Mouse (Mus musculus): ENCODE results near the gene Gm20388.

The Gm20388 gene

DNA sequence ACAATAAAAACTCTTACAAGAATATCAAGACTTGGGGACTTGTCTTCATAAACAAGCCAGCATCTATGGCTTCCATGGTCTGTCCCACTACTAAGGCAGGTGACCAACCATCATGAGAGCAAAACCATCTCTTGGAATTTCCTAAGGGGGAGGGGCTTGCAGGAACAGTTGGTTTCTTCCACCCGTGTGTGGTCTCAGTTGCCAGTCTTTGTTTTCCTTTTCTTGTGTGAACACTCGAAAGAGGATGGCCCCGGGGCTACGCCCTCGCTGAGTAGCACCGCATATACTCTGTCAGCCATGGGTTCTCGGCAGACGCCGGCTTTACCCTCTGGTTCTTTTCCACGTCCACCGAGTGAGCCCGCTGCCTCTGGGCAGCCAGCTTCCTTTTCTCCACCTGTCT, 3931.4 kb downstream of the Gm20388 start:
- DNase-seq (ENCODE audit: low read depth, low spot score) = no peak

DNA sequence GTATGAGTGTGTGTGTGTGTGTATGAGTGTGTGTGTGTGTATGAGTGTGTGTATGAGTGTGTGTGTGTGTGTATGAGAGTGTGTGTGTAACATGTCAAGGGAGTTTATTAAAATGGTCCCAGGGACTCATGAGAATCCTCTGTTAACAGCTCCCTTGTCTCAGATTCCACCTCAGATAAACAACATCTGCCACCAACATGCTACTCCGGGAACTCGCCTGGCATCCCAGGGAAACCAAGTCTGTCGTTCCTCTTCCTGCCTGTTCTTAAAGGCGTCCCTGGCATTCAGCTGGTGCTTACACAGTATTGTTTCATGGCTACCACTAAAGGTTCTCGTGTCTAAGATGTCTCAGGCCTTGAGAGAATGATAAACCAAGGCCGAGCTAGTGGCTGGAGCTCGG, 3933.7 kb downstream of the Gm20388 start:
- DNase-seq (ENCODE audit: low read depth, low spot score) = peak; percentile 54

DNA sequence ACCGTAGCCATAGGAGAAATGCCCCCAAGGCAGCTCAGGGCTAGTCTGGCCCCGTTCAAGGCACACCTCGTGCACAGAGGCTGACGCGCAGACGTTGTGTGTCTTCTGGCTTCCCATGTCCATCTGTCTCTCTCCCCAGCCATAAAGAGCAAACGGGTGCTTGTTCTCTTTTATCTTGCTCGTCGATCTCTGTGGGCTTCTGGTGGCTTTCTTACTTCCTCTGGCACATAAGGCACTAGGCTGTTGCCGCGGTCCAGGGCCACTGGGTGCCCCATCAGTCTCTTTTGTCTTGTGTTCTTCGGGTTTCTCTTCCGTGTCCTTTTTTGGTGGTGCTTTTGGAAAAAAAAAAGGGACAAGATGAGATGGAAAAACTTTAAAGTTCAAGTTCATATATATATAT, 3934.5 kb downstream of the Gm20388 start:
- no peak for DNase-seq (ENCODE audit: low read depth, low spot score)

DNA sequence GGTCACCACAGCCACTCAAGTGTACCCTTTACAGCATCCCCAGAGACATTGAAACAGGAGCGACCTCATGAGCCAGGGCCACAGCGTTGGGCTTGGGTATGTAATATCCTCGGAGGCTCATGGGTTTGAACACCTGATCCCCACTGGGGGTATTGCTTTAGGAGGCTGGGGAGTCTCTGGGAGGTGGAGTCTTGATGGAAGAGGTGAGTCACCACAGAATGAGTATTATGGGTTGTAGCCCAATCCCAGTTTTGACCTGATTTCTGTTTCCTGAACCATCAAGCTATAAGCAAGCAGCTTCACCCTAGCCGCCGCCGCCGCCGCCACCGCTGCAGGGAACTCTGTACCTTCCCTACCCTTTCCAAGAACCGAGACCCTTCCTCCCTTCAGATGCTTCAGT, 3935.3 kb downstream of the Gm20388 start:
- peak; percentile 75 for DNase-seq (ENCODE audit: low read depth, low spot score)

DNA sequence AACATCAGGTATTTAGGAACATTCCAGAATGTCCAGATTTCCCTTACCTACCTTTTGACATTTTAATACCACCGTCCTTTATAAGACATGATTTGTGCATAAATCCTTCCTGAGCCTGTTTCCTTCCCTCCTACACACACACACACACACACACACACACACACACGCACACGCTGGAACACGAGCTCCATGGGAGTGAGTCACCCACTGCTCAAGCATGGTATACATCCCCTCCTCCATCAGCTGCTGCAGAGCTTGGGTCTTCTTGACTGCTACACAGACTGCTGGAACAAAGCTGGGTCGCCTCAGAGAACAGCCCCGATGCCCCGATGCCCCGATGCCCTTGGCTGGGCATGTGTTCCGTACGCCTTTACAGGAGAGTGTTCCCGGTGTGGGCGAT, 3935.9 kb downstream of the Gm20388 start:
- peak; percentile 93 for DNase-seq (ENCODE audit: low read depth, low spot score)

DNA sequence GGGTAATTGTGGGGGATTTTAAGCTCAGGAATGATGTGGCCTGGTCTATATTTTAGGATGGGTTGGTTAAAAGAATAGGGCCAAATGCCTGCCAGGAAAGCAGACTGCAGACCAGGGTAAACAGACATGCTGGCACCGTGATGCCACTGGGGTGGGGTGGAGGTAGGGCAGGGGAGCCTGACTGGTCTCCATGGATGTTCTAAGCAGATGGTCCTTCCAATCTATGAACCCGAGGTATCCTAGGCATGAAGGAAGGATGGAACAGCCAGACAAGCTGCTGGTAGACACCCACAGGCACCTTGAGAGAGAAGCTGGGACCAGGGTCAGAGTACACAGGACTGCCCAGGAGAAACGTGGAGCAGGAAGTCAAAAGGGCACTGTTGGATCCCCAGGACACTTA, 3936.9 kb downstream of the Gm20388 start:
- peak; percentile 80 for DNase-seq (ENCODE audit: low read depth, low spot score)

DNA sequence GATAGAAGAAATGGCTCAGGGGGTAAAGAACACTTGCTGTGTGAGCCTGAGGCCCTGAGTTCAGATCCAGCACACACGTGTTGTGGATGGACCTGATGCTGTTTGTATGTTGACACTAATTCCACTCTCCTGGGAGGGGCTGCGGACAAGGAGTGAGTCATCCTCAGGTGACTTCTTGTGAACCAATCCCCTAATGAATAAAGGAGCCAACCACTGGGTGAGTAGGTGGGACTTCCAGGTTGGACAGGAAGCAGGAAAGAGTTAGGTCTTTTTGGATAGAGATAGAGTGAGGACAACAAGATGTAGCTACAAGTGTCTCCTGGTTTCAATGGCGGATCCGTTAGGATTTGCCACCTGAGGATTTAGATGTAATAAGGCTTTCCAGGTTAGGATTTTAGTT, 3938.7 kb downstream of the Gm20388 start:
- DNase-seq (ENCODE audit: low read depth, low spot score) = no peak

DNA sequence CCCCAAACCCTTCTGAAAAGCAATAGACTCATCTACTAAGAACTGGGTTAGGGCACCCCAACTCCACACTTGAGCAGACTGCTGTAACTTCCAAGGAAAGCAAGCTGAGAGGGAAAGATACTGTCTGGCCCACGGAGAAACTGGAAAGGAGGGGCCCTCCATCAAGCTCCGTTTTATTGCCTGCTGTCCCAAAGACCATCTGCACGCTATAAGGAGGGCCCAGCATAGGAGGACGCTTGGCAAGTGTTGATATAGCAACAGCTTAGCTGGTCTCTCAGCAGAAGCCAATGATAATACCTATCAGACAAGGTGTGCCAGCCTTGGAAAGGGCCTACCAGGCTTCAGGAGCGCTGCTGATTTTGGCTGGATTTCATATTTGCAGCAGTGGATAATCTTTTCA, 3940.9 kb downstream of the Gm20388 start:
- peak; percentile 72 for DNase-seq (ENCODE audit: low read depth, low spot score)

DNA sequence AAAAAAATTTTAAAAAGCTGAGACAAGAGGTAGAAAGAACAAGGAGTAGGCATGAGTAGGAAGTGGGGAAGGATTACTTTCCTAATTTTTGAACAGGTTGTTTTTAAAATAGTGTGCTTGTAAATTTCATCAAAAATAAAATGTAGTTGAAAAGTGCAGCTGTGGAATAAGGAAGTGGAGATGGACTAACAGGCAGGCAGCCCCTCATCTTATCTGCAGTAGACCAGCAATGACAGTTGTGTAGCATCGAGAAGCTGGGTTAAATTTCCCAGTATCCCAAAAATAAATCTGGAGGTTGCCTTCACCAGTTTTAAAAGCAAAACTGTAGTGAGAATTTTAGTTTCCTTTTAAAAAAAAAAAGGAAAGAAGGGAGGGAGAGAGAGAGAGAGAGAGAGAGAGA, 3943.6 kb downstream of the Gm20388 start:
- DNase-seq (ENCODE audit: low read depth, low spot score) = no peak

DNA sequence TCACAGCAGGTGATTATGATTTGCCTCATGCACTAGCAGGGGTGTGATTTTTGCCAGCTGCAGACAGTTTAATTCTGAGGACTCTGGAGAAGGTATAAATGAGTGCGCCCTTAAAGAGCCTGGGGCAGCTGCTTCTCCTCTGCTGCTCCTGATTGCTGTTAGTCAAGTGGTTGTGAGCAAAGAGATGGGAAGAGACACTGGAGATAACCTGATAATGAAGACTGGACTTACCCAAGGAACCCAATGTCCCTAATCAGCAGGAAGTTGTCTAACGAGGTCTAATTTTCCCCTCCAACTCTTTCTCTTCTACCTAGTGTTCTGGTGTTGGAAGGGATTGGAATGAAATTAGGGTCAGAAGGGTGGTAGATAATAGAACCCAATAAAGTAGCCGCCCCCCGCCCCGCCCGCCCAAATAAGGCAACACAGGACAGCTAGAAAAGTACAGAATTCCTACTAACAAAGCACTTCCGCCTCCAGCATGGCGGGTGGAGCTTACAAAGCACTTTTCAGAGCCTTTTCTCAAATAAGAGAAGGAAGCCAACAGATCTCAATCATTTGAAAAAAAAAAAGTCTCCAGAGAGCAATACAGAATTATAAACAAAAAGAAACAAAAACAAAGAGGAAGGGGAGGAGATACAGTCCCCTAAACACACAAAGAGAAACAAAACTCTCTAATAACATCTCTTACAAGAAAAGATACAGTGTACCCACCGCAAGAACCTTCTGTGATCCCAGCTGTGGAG, 3944.3 kb downstream of the Gm20388 start:
- no peak for DNase-seq (ENCODE audit: low read depth, low spot score)

DNA sequence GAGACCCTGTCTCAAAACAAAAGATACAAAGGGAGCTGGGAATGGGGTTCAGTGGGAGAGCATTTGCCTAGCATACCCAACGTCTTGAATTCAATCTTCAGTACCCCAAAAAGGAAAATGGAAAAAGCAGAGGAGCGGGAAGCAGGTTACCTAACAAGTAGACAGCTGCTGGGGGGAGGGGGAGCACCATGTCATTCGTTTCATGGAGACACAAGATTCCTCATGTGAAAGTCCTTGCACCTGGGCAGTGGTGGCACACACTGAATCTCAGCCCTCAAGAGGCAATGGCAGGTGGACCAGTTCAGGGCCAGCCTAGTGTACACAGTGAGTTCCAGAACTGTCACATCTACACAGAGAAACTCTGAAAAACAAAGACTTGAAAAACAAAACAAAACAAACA, 3946.7 kb downstream of the Gm20388 start:
- DNase-seq (ENCODE audit: low read depth, low spot score) = peak; percentile 62

DNA sequence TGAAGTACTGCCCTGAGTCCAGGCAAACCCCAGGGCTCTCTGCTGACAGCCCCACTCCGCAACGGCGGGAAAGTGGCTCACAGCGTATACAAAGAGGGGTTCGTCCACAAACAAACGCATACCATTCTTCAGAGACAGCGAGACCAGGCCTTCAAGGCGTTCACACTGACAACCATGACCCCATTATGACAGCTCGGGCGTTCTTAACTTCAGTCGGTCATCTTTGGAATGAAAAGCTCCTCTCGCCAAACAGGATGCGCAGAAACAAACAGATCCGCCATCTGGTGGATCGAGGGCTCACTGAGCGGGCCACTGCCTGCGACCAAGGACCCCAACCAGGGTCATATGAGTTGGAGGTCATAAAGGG, 3947.9 kb downstream of the Gm20388 start:
- peak; percentile 68 for DNase-seq (ENCODE audit: low read depth, low spot score)

DNA sequence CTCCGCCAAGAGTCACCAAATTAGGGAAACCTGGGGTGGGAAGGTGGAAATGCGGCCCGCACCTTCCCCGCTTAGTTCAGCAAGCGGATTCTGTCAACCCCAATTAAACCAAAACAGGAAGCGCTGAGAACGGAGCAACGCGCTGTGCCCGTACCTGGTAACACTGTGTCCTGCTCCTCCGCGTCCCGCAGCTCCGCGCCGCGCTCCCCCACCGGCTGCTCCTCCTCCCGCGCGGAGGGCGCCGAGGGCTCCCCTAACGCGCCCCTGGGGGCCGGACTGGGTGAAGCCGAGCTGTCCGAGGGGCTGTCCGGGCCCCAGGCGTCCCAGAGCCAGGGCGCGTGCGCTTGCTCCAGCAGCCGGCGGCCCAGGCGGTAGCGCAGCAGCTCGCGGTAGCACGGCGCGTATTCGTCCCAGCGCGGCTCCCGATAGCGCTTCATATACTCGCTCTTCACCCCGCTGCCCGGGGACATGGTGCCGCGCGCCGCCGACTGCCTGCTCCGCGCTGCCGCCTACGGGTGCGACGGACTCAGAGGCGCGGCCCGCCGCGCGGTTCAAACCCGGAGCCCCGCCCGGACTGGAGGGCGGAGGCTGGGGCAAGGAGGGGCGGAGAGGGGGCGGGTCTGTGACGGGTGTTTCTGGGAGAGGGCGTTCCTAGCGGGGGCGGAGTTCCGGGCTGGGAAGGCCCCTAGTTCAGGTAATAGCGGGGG, 3948.5 kb downstream of the Gm20388 start:
- DNase-seq (ENCODE audit: low read depth, low spot score) = peak; percentile 98

DNA sequence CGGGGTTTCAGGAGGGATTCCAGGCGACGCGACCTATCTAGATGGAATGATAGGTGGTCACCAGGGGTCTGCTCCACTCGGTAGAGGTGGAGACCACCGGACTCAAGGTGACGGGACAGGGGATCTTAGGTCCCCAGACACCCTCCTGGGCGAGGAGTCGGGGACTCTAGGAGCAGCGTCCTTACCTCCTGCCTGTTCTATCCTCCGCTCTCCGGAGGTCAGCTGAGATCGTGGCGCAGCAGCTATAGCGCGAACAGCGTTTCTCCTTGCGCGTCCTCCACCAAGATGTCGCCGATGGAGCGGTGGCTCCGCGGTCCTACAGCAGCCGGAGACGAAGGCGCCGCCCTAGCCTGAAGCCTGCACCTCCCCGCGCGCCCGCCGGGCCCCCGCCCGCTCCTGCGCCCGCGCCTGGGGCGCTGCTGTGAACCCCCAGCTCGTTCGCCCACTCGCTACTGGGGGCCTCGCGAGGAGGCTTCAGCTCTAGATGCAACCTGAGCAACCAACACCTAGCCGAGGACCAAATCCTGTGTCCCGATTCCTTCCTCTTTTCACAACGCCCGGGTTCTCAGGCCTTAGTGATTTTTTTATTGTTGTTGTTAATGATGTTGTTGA, 3949.1 kb downstream of the Gm20388 start, which contains the start of gene Ccsap:
Ccsap (minus strand) TSS at position 562 of the 612 bp plus-strand sequence.
- DNase-seq (ENCODE audit: low read depth, low spot score) = peak; percentile 83

DNA sequence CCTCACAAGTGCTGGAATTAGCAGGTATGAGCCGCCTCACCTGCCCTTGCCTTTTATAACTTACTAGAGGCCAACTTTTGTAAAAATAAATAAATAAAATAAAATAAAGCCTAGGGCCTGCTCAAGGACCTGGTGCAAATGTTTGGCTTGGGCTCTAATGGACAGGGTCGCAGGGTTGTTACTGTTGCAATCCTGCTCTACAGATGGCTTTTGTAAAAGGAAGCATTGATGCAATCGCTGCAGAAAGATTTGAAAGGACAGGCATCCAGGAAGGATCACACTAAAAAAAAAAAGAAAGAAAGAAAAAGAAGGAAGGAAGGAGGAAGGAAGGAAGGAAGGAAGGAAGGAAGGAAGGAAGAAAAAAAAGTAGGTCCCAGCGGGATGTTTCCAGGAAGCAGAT, 3949.7 kb downstream of the Gm20388 start:
- no peak for DNase-seq (ENCODE audit: low read depth, low spot score)

DNA sequence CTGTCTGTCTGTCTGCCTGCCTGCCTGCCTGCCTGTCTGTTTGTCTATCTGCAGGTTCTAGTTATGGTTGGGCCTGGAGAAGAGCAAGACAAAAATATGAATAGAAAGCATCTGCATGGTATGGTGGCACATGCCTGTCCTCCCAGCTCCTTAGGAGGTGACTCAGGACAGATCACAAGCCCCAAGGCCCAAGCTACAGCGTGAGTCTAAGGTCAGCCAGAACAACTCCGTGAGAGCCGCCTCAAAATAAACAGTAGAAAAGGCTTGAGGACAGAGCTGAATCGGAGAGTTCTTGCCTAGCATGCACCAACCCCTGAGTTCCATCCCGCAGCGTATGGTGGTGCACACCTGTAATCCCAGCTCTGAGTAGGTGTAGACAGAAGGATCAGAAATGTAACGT, 3955.1 kb downstream of the Gm20388 start:
- no peak for DNase-seq (ENCODE audit: low read depth, low spot score)

DNA sequence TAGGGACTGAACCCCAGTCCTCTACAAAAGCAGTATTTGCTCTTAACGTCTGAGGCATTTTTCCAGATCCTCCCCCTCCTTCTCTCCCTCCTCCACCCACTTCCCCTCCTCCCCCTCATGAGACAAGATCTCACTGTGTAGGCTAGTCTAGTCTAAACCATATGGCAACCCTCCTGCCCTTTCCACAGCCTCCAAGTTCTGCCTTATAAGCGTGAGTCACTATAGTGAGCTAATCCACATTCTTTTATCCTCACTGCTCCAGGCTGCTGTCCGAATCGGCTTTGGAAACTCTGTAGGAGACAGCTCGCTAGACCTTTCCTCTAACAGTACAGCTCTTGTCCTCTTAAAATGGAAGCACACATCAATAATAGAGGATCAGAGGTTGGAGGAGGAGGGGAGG, 3956.3 kb downstream of the Gm20388 start:
- DNase-seq (ENCODE audit: low read depth, low spot score) = peak; percentile 84

DNA sequence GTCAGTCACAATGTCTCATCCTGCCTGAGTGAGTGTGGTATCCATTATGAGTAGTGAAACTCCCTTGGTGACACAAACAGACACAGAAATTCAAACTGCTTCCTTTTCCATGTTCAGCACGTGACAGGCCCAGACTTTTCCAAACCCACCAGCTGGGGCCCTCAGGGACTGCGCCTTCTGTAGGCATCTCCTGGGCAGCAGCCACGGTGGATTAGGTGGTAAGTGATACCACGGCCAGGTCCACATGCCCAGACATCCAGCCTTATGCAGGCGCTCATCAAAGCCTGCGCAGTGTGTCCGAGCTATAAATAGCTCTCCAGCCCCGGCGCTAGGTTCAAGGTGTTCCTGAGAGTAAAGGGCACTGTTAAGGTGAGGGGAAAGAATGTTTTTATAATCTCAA, 3961.4 kb downstream of the Gm20388 start:
- no peak for DNase-seq (ENCODE audit: low read depth, low spot score)

DNA sequence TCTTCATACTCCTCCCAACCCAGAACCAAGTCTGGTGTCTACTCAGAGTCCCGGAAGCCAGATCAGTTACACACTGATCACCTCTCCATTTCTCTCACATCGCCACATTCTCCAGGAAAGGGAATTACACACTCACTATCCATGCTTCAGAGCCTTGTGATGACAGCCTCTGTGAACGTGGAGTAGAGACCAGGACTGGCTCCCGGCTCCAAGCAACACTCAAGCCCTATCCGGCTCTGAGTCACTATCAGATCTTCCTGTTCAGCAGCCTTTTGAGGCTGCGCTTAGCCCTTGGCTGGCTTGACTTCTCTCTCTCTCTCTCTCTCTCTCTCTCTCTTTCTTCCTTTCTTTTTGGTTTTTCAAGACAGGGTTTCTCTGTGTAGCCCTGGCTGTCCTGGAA, 3962.7 kb downstream of the Gm20388 start:
- peak; percentile 41 for DNase-seq (ENCODE audit: low read depth, low spot score)

DNA sequence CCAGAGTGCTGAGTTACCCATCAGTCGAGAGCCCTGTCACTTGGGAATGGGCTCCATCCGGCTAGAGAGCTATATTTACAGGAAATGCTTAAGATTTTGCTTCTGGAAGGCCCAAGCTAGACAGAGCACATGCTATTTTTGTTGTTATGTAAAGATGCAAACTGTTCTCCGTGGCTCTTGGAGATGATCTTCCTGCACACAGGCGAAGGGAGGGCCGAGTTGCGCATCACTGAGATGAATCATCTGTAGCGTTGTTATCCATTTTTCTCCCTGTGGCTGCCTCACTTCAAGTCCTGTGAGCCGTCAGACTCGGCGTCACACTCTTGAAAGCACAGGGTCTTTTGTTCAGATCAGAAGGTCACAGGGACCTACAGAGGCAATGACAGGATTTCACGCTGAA, 3963.7 kb downstream of the Gm20388 start:
- DNase-seq (ENCODE audit: low read depth, low spot score) = peak; percentile 87

DNA sequence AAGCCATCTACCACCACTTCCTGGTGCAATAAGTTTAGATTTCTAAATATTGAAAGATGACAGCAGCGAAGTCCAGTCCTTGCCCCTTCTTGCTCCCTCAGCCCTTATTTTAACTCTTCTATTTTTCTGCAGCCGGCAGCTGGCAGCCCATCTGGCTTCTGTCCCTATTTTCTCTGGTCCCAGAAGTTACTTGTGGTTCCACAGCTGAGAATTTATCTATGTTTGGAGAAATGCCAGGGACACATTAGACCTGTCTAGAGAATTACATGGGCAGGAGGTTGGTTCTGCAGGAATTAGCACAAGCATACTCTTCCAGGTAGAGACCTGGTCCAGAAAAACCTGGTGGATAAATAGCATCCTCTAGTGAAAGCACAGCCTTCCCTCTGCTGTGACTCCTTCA, 3967.2 kb downstream of the Gm20388 start:
- DNase-seq (ENCODE audit: low read depth, low spot score) = peak; percentile 69

DNA sequence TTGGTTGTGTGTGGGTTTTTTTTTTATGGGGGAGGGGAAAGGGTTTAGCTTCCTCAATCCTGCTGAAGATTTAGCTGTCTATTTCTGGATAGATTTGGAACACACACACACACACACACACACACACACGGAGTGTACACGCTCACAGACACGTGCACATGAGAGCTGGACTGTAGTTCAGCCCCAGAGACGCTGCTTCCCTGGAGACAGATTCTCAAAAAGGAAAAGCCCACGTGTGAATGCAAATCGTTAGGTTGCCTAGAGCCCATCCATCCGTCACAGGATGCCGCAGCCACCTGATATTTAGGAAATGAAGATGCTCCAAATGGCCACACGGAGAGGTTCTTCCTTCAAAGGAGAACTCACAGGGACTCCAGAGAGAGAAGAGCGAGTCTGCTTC, 3969.6 kb downstream of the Gm20388 start:
- DNase-seq (ENCODE audit: low read depth, low spot score) = peak; percentile 92

DNA sequence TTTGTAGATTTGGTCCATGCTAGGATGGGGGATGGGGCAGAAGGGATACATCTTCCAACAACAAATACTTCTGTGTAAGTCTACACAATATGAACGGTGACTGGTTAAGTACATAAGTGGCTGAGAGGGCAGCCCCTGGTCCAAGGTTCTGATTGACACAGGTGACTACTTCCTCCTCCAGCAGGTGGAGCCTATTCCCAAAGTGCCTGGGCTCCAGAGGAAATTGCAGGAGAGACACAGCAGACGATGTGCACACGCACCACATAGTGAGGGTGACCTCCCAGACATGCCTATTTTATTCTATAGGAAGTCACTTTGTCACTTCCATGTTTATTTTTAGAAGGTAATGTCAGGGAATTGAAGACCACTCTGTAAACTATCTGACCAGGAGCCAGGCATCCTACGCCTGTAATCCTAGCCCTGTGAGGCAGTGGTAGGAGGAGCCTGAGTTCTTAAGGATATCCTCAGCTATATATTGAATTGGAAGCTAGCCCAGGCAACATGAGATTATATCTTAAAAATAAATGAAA, 3970.2 kb downstream of the Gm20388 start:
- DNase-seq (ENCODE audit: low read depth, low spot score) = peak; percentile 58
